Mouse (Mus musculus) stomach, embryonic 15.5 days (tissue): ENCODE data around the gene Csnk1g2. TPM values are rescaled to one million over a fixed set of nuclear protein-coding genes. Genes with fewer than 3 reads are reported as not detected.

Experiments used
- ATAC-seq: fragments of 200-750 bp; cut with Nextera tagmentation; 2 replicates; pipeline ENCODE4 v1.8.0; 2017; ENCODE audit warnings: low read depth, moderate number of reproducible peaks, moderate TSS enrichment; ENCODE audit not compliant: insufficient read depth, low FRiP score
- H3K27ac ChIP-seq: fragments of 300-500 bp; sonication (generic); 2 replicates; pipeline ENCODE4 v1.5.1; 2015; ENCODE audit warnings: mild to moderate bottlenecking, inconsistent platforms
- H3K27me3 ChIP-seq: fragments of 300-500 bp; sonication (generic); replicated peaks from 2 replicates; pipeline ENCODE4 v1.6.1; 2015; ENCODE audit warnings: inconsistent platforms
- H3K36me3 ChIP-seq: fragments of 300-500 bp; sonication (generic); 2 replicates; pipeline ENCODE4 v1.6.1; 2015; ENCODE audit warnings: inconsistent platforms
- H3K4me1 ChIP-seq: fragments of 300-500 bp; sonication (generic); 2 replicates; pipeline ENCODE4 v1.6.1; 2015; ENCODE audit warnings: inconsistent platforms
- H3K4me2 ChIP-seq: fragments of 300-500 bp; sonication (generic); 2 replicates; pipeline ENCODE4 v1.6.1; 2015; ENCODE audit warnings: mild to moderate bottlenecking, inconsistent platforms
- H3K4me3 ChIP-seq: fragments of 300-500 bp; sonication (generic); replicated peaks from 2 replicates; pipeline ENCODE4 v1.5.1; 2015; ENCODE audit warnings: inconsistent platforms
- H3K9ac ChIP-seq: fragments of 300-500 bp; sonication (generic); 2 replicates; pipeline ENCODE4 v1.6.1; 2015; ENCODE audit warnings: inconsistent platforms
- H3K9me3 ChIP-seq: fragments of 300-500 bp; sonication (generic); 2 replicates; pipeline ENCODE4 v1.6.1; 2016; ENCODE audit warnings: inconsistent platforms
- WGBS: fragments of 180-500 bp; shearing (Covaris S2); methylation state at CpG from one replicate; pipeline ENCODE4 v1.1.7; 2015; 5-methylcytosine and 5-hydroxymethylcytosine counted together
- polyA plus RNA-seq: library from polyadenylated mRNA; unstranded; fragments of >200 nt; fragmentation: Nextera tagmentation; extraction: Ambion mirVana; gene quantifications from 2 replicates; pipeline ENCODE4 v1.2.1, GENCODE M21; 2015

Gene Csnk1g2
- polyA plus RNA-seq, 1 experiment from 2014 or later: 134 TPM

- no peak for ATAC-seq
- Histone ChIP-seq H3K9ac (no peak overlapping the region), H3K4me1 (peaks cover 44% of the 10 kb centered on the region), H3K4me2 (no peak overlapping the region), H3K36me3 (0 out of 2 replicates have a peak, but pooled peaks cover under 1% of the 10 kb centered on the region), H3K27ac (no peak overlapping the region), H3K4me3 (no peak overlapping the region), H3K9me3 (no peaks in the 10 kb centered on the region), H3K27me3 (no peaks in the 10 kb centered on the region)
- 35% methylated on average over 5 of the region's 5 CpGs for WGBS
These were observed 38.5 kb downstream of the Csnk1g2 start for GRCm38 (mm10) chr10:80661149-80661548.

- WGBS: 28% methylated on average over 5 of the region's 5 CpGs
- no peak overlapping the region for H3K9ac ChIP-seq
- ATAC-seq: no peak; the same call in 1 of the 2 replicates
- no peaks in the 10 kb centered on the region for H3K9me3 ChIP-seq
- peaks cover 46% of the 10 kb centered on the region for H3K4me1 ChIP-seq
- peaks cover 23% of the 10 kb centered on the region for H3K36me3 ChIP-seq
- H3K27me3 ChIP-seq: no peaks in the 10 kb centered on the region
- H3K4me3 ChIP-seq: no peak overlapping the region
- H3K27ac ChIP-seq: peak overlapping the region; percentile 89
- no peak overlapping the region; the same call in 1 of the 2 replicates for H3K4me2 ChIP-seq
These were observed 41.0 kb downstream of the Csnk1g2 start for GRCm38 (mm10) chr10:80663485-80664196.

- Histone ChIP-seq H3K4me3 (0 out of 2 replicates have a peak overlapping the region, but pooled peaks have one; percentile 0), H3K27ac (peak overlapping the region; percentile 89), H3K9ac (no peak overlapping the region), H3K4me1 (peaks cover 40% of the 10 kb centered on the region), H3K9me3 (no peaks in the 10 kb centered on the region), H3K27me3 (no peaks in the 10 kb centered on the region), H3K36me3 (peaks cover 31% of the 10 kb centered on the region), H3K4me2 (peak overlapping the region; percentile 44)
- WGBS: 18% methylated on average over 16 of the region's 16 CpGs
- ATAC-seq: peak; percentile 45
These were observed 41.8 kb downstream of the Csnk1g2 start for GRCm38 (mm10) chr10:80664197-80665015.

- H3K4me2 ChIP-seq: peak overlapping the region; percentile 44
- H3K4me3 ChIP-seq: 0 out of 2 replicates have a peak overlapping the region, but pooled peaks have one; percentile 0
- peak overlapping the region; percentile 89 for H3K27ac ChIP-seq
- no peaks in the 10 kb centered on the region for H3K27me3 ChIP-seq
- ATAC-seq: peak; percentile 41
- H3K36me3 ChIP-seq: peaks cover 37% of the 10 kb centered on the region
- no peaks in the 10 kb centered on the region for H3K9me3 ChIP-seq
- 6% methylated on average over 10 of the region's 10 CpGs for WGBS
- H3K4me1 ChIP-seq: peaks cover 40% of the 10 kb centered on the region
- no peak overlapping the region for H3K9ac ChIP-seq
These were observed 42.4 kb downstream of the Csnk1g2 start for GRCm38 (mm10) chr10:80665016-80665380.

GRCm38 (mm10) chr10:80665459-80665858 is 42.8 kb downstream of the Csnk1g2 start:
- H3K27ac ChIP-seq: peak overlapping the region; percentile 89
- H3K9ac ChIP-seq: no peak overlapping the region
- no peaks in the 10 kb centered on the region for H3K27me3 ChIP-seq
- H3K36me3 ChIP-seq: peaks cover 41% of the 10 kb centered on the region
- H3K4me1 ChIP-seq: peaks cover 40% of the 10 kb centered on the region
- H3K4me2 ChIP-seq: peak overlapping the region; percentile 44; the same call in 1 of the 2 replicates
- no peak for ATAC-seq
- 52% methylated on average over 4 of the region's 4 CpGs for WGBS
- no peak overlapping the region for H3K4me3 ChIP-seq
- no peaks in the 10 kb centered on the region for H3K9me3 ChIP-seq

- Histone ChIP-seq H3K9me3 (no peaks in the 10 kb centered on the region), H3K36me3 (peaks cover 47% of the 10 kb centered on the region), H3K4me3 (no peak overlapping the region), H3K9ac (no peak overlapping the region), H3K27ac (peak overlapping the region; percentile 89), H3K4me2 (no peak overlapping the region), H3K27me3 (no peaks in the 10 kb centered on the region), H3K4me1 (peaks cover 40% of the 10 kb centered on the region)
- ATAC-seq: no peak
- WGBS: 68% methylated on average over 10 of the region's 10 CpGs
These were observed 43.5 kb downstream of the Csnk1g2 start for GRCm38 (mm10) chr10:80665981-80666733.

GRCm38 (mm10) chr10:80666837-80667412 is 44.3 kb downstream of the Csnk1g2 start:
- Histone ChIP-seq H3K9ac (no peak overlapping the region), H3K4me1 (peaks cover 40% of the 10 kb centered on the region), H3K27ac (no peak overlapping the region), H3K4me2 (no peak overlapping the region), H3K27me3 (no peaks in the 10 kb centered on the region), H3K4me3 (no peak overlapping the region), H3K36me3 (peaks cover 52% of the 10 kb centered on the region), H3K9me3 (no peaks in the 10 kb centered on the region)
- no peak for ATAC-seq
- 80% methylated on average over 19 of the region's 19 CpGs for WGBS

GRCm38 (mm10) chr10:80668614-80669013 is 46.0 kb downstream of the Csnk1g2 start:
- H3K9me3 ChIP-seq: no peaks in the 10 kb centered on the region
- ATAC-seq: no peak

GRCm38 (mm10) chr10:80669018-80669417 is 46.4 kb downstream of the Csnk1g2 start:
- Histone ChIP-seq H3K4me2 (no peak overlapping the region), H3K4me3 (no peak overlapping the region), H3K27me3 (no peaks in the 10 kb centered on the region), H3K9ac (no peak overlapping the region), H3K36me3 (peaks cover 52% of the 10 kb centered on the region), H3K27ac (no peak overlapping the region), H3K4me1 (peaks cover 48% of the 10 kb centered on the region), H3K9me3 (no peaks in the 10 kb centered on the region)
- 87% methylated on average over 12 of the region's 12 CpGs for WGBS
- no peak for ATAC-seq

More at GRCm38 (mm10) chr10:80668614-80669013, 46.0 kb downstream of the Csnk1g2 start:
- H3K4me1 ChIP-seq: peaks cover 48% of the 10 kb centered on the region
- 76% methylated on average over 11 of the region's 11 CpGs for WGBS
- H3K27ac ChIP-seq: 0 out of 2 replicates have a peak overlapping the region, but pooled peaks have one; percentile 46
- no peaks in the 10 kb centered on the region for H3K27me3 ChIP-seq
- H3K4me2 ChIP-seq: no peak overlapping the region
- peaks cover 52% of the 10 kb centered on the region for H3K36me3 ChIP-seq
- no peak overlapping the region for H3K9ac ChIP-seq
- no peak overlapping the region for H3K4me3 ChIP-seq

GRCm38 (mm10) chr10:80669737-80670485 is 47.3 kb downstream of the Csnk1g2 start:
- Histone ChIP-seq H3K36me3 (peaks cover 52% of the 10 kb centered on the region), H3K4me1 (peaks cover 50% of the 10 kb centered on the region), H3K27ac (no peak overlapping the region), H3K9ac (no peak overlapping the region), H3K27me3 (no peaks in the 10 kb centered on the region), H3K4me2 (no peak overlapping the region), H3K9me3 (no peaks in the 10 kb centered on the region), H3K4me3 (no peak overlapping the region)
- ATAC-seq: no peak
- WGBS: 95% methylated on average over 7 of the region's 7 CpGs

GRCm38 (mm10) chr10:80670531-80670930 is 47.9 kb downstream of the Csnk1g2 start:
- Histone ChIP-seq H3K4me1 (peaks cover 48% of the 10 kb centered on the region), H3K9ac (no peak overlapping the region), H3K27ac (no peak overlapping the region), H3K27me3 (no peaks in the 10 kb centered on the region), H3K36me3 (peaks cover 52% of the 10 kb centered on the region), H3K4me3 (no peak overlapping the region), H3K9me3 (no peaks in the 10 kb centered on the region), H3K4me2 (no peak overlapping the region)
- ATAC-seq: no peak
- 90% methylated on average over 2 of the region's 2 CpGs for WGBS
